Mouse (Mus musculus): ENCODE data around the gene Gm29133. TPM values are rescaled to one million over a fixed set of nuclear protein-coding genes. Genes with fewer than 3 reads are reported as not detected.

Gm29133 gene
- polyA plus RNA-seq (2012; fragmentation: generic; extraction: Trizol), result not detected

- no peak within 1 kb of the TSS for H3K4me2 ChIP-seq (ENCODE audit: low read depth)
- H3K79me2 ChIP-seq (ENCODE audit: control insufficient read depth, insufficient read depth), result no peaks in the 10 kb centered on the region
- no peaks in the 10 kb centered on the region for H3K27me3 ChIP-seq (ENCODE audit: control insufficient read depth, insufficient read depth, insufficient read length)
- H3ac ChIP-seq (ENCODE audit: control insufficient read depth, insufficient read length), result no peak within 1 kb of the TSS
- no peaks in the 10 kb centered on the region for H3K36me3 ChIP-seq (ENCODE audit: control insufficient read depth, insufficient read depth)
- no peak within 1 kb of the TSS for H3K4me3 ChIP-seq
- TF ChIP-seq E2F4 (IDR thresholded peaks at IDR 0.05; ENCODE audit: insufficient read depth) (no peak), SRF (IDR thresholded peaks at IDR 0.05; ENCODE audit: control insufficient read depth, insufficient read length, low read depth) (no peak), REST (IDR thresholded peaks at IDR 0.05; ENCODE audit: insufficient read depth, insufficient read length) (no peak), TCF3 (IDR thresholded peaks at IDR 0.05; ENCODE audit: insufficient read length, low read depth) (no peak), USF1 (IDR thresholded peaks at IDR 0.05; ENCODE audit: low read depth) (no peak), MYOG (IDR thresholded peaks at IDR 0.05; ENCODE audit: control insufficient read depth in 1 of 3, insufficient read depth in 1 of 3, insufficient read length in 2 of 3, low read depth in 2 of 3) (no peak), TCF12 (IDR thresholded peaks at IDR 0.05; ENCODE audit: insufficient read depth, poor library complexity, severe bottlenecking) (no peak), MYOD1 (IDR thresholded peaks at IDR 0.05; ENCODE audit: control insufficient read depth in 1 of 3, insufficient read length in 2 of 3, low read depth in 2 of 3) (no peak), MAX (IDR thresholded peaks at IDR 0.05; ENCODE audit: low read depth) (no peak)
These were observed at the start of gene Gm29133 for GRCm38 (mm10) chr3:75747897-75748296. Gene Gm29133 (plus strand): TSS chr3:75748197.

- H3K27me3 ChIP-seq (ENCODE audit: control insufficient read depth, insufficient read depth, insufficient read length), result no peaks in the 10 kb centered on the region
- no peaks in the 10 kb centered on the region for H3K79me2 ChIP-seq (ENCODE audit: control insufficient read depth, insufficient read depth)
- H3K4me2 ChIP-seq (ENCODE audit: low read depth), result no peak overlapping the region
- H3K4me3 ChIP-seq, result no peak overlapping the region
- no peaks in the 10 kb centered on the region for H3K36me3 ChIP-seq (ENCODE audit: control insufficient read depth, insufficient read depth)
- no peak overlapping the region for H3ac ChIP-seq (ENCODE audit: control insufficient read depth, insufficient read length)
- TF ChIP-seq POLR2AphosphoS2 (IDR thresholded peaks at IDR 0.05; ENCODE audit: insufficient read length, low read depth) (no peak), REST (IDR thresholded peaks at IDR 0.05; ENCODE audit: insufficient read depth, insufficient read length) (no peak), SRF (IDR thresholded peaks at IDR 0.05; ENCODE audit: control insufficient read depth, insufficient read length, low read depth) (no peak)
These were observed 48.9 kb upstream of the Gm29133 start for GRCm38 (mm10) chr3:75699088-75699487.

- Histone ChIP-seq H3K27me3 (ENCODE audit: control insufficient read depth, insufficient read depth, insufficient read length) (no peaks in the 10 kb centered on the region), H3K4me3 (no peak overlapping the region), H3K4me2 (ENCODE audit: low read depth) (no peak overlapping the region), H3ac (ENCODE audit: control insufficient read depth, insufficient read length) (no peak overlapping the region), H3K36me3 (ENCODE audit: control insufficient read depth, insufficient read depth) (no peaks in the 10 kb centered on the region), H3K79me2 (ENCODE audit: control insufficient read depth, insufficient read depth) (no peaks in the 10 kb centered on the region)
- no peak for TF ChIP-seq POLR2A (IDR thresholded peaks at IDR 0.05; ENCODE audit: insufficient read length, low read depth)
- no peak for TF ChIP-seq TCF12 (IDR thresholded peaks at IDR 0.05; ENCODE audit: insufficient read depth, poor library complexity, severe bottlenecking)
- TF ChIP-seq REST (IDR thresholded peaks at IDR 0.05; ENCODE audit: insufficient read depth, insufficient read length), result no peak
- no peak for TF ChIP-seq SRF (IDR thresholded peaks at IDR 0.05; ENCODE audit: control insufficient read depth, insufficient read length, low read depth)
- TF ChIP-seq POLR2AphosphoS2 (IDR thresholded peaks at IDR 0.05; ENCODE audit: insufficient read length, low read depth), result no peak
- TF ChIP-seq MYOD1 (IDR thresholded peaks at IDR 0.05; ENCODE audit: control insufficient read depth in 1 of 3, insufficient read length in 2 of 3, low read depth in 2 of 3), result no peak
- TF ChIP-seq USF1 (IDR thresholded peaks at IDR 0.05; ENCODE audit: low read depth), result no peak
These were observed 46.7 kb upstream of the Gm29133 start for GRCm38 (mm10) chr3:75701336-75701735.

- H3K4me3 ChIP-seq, result no peak overlapping the region
- H3K4me2 ChIP-seq (ENCODE audit: low read depth), result no peak overlapping the region
- H3K79me2 ChIP-seq (ENCODE audit: control insufficient read depth, insufficient read depth), result no peaks in the 10 kb centered on the region
- no peak for TF ChIP-seq REST (IDR thresholded peaks at IDR 0.05; ENCODE audit: insufficient read depth, insufficient read length)
- no peak for TF ChIP-seq MYOG (IDR thresholded peaks at IDR 0.05; ENCODE audit: control insufficient read depth in 1 of 3, insufficient read depth in 1 of 3, insufficient read length in 2 of 3, low read depth in 2 of 3)
- no peak for TF ChIP-seq E2F4 (IDR thresholded peaks at IDR 0.05; ENCODE audit: insufficient read depth)
- no peak for TF ChIP-seq POLR2A (IDR thresholded peaks at IDR 0.05; ENCODE audit: insufficient read length, low read depth)
- TF ChIP-seq TCF3 (IDR thresholded peaks at IDR 0.05; ENCODE audit: insufficient read length, low read depth), result no peak
- TF ChIP-seq TCF12 (IDR thresholded peaks at IDR 0.05; ENCODE audit: insufficient read depth, poor library complexity, severe bottlenecking), result no peak
- TF ChIP-seq USF1 (IDR thresholded peaks at IDR 0.05; ENCODE audit: low read depth), result no peak
- no peak for TF ChIP-seq MYOD1 (IDR thresholded peaks at IDR 0.05; ENCODE audit: control insufficient read depth in 1 of 3, insufficient read length in 2 of 3, low read depth in 2 of 3)
- no peak for TF ChIP-seq SRF (IDR thresholded peaks at IDR 0.05; ENCODE audit: control insufficient read depth, insufficient read length, low read depth)
- no peak for TF ChIP-seq MAX (IDR thresholded peaks at IDR 0.05; ENCODE audit: low read depth)
- no peak for TF ChIP-seq CEBPB (IDR thresholded peaks at IDR 0.05; ENCODE audit: insufficient read depth, poor library complexity, severe bottlenecking)
- TF ChIP-seq POLR2AphosphoS2 (IDR thresholded peaks at IDR 0.05; ENCODE audit: insufficient read length, low read depth), result no peak
- H3ac ChIP-seq (ENCODE audit: control insufficient read depth, insufficient read length), result no peak overlapping the region
- H3K27me3 ChIP-seq (ENCODE audit: control insufficient read depth, insufficient read depth, insufficient read length), result no peaks in the 10 kb centered on the region
- no peaks in the 10 kb centered on the region for H3K36me3 ChIP-seq (ENCODE audit: control insufficient read depth, insufficient read depth)
These were observed 41.5 kb upstream of the Gm29133 start for GRCm38 (mm10) chr3:75706536-75706935.

- no peak overlapping the region for H3K4me3 ChIP-seq
- TF ChIP-seq E2F4 (IDR thresholded peaks at IDR 0.05; ENCODE audit: insufficient read depth) (no peak), POLR2AphosphoS2 (IDR thresholded peaks at IDR 0.05; ENCODE audit: insufficient read length, low read depth) (no peak), REST (IDR thresholded peaks at IDR 0.05; ENCODE audit: insufficient read depth, insufficient read length) (no peak), TCF3 (IDR thresholded peaks at IDR 0.05; ENCODE audit: insufficient read length, low read depth) (no peak), MAX (IDR thresholded peaks at IDR 0.05; ENCODE audit: low read depth) (no peak), POLR2A (IDR thresholded peaks at IDR 0.05; ENCODE audit: insufficient read length, low read depth) (no peak), USF1 (IDR thresholded peaks at IDR 0.05; ENCODE audit: low read depth) (no peak), MYOD1 (IDR thresholded peaks at IDR 0.05; ENCODE audit: control insufficient read depth in 1 of 3, insufficient read length in 2 of 3, low read depth in 2 of 3) (no peak), MYOG (IDR thresholded peaks at IDR 0.05; ENCODE audit: control insufficient read depth in 1 of 3, insufficient read depth in 1 of 3, insufficient read length in 2 of 3, low read depth in 2 of 3) (no peak), CEBPB (IDR thresholded peaks at IDR 0.05; ENCODE audit: insufficient read depth, poor library complexity, severe bottlenecking) (no peak), TCF12 (IDR thresholded peaks at IDR 0.05; ENCODE audit: insufficient read depth, poor library complexity, severe bottlenecking) (no peak)
- no peaks in the 10 kb centered on the region for H3K79me2 ChIP-seq (ENCODE audit: control insufficient read depth, insufficient read depth)
- H3K36me3 ChIP-seq (ENCODE audit: control insufficient read depth, insufficient read depth), result no peaks in the 10 kb centered on the region
- H3K4me2 ChIP-seq (ENCODE audit: low read depth), result no peak overlapping the region
- no peaks in the 10 kb centered on the region for H3K27me3 ChIP-seq (ENCODE audit: control insufficient read depth, insufficient read depth, insufficient read length)
- no peak overlapping the region for H3ac ChIP-seq (ENCODE audit: control insufficient read depth, insufficient read length)
These were observed 34.2 kb upstream of the Gm29133 start for GRCm38 (mm10) chr3:75713678-75714295.

All from myocyte (in vitro differentiated cells).